Mouse (Mus musculus) forebrain, embryonic 14.5 days (tissue): ENCODE data around the gene Gls2. TPM values are rescaled to one million over a fixed set of nuclear protein-coding genes. Genes with fewer than 3 reads are reported as not detected.
A peak's percentile ranks its signal among the peaks of the same experiment; 100 is the strongest.

Experiments used
- ATAC-seq: fragments of 200-750 bp; cut with Nextera tagmentation; 2 replicates; pipeline ENCODE4 v1.8.0; 2017; ENCODE audit warnings: mild to moderate bottlenecking, moderate library complexity
- DNase-seq: peaks from one replicate; pipeline ENCODE4 v3.0.0-alpha.2; 2015; ENCODE audit warnings: low spot score
- H3K27ac ChIP-seq: fragments of 300-500 bp; sonication (generic); 2 replicates; pipeline ENCODE4 v1.5.1; 2014; ENCODE audit warnings: low read depth, mild to moderate bottlenecking, control low read depth, low read length, moderate library complexity
- H3K27me3 ChIP-seq: fragments of 300-500 bp; sonication (generic); replicated peaks from 2 replicates; pipeline ENCODE4 v1.6.1; 2014; ENCODE audit warnings: low read length, control low read depth, mixed read lengths; ENCODE audit not compliant: control insufficient read depth, insufficient read depth
- H3K36me3 ChIP-seq: fragments of 300-500 bp; sonication (generic); 2 replicates; pipeline ENCODE4 v1.6.1; 2014; ENCODE audit warnings: low read length, control low read depth; ENCODE audit not compliant: control insufficient read depth, insufficient read depth
- H3K4me1 ChIP-seq: fragments of 300-500 bp; sonication (generic); 2 replicates; pipeline ENCODE4 v1.6.1; 2014; ENCODE audit warnings: antibody characterized with exemption, low read length, control low read depth; ENCODE audit not compliant: control insufficient read depth, insufficient read depth
- H3K4me2 ChIP-seq: fragments of 300-500 bp; sonication (generic); 2 replicates; pipeline ENCODE4 v1.6.1; 2014; ENCODE audit warnings: mild to moderate bottlenecking, control low read depth, low read length
- H3K4me3 ChIP-seq: fragments of 300-500 bp; sonication (generic); 2 replicates; pipeline ENCODE4 v1.5.1; 2014; ENCODE audit warnings: low read depth, low read length, control low read depth
- H3K9ac ChIP-seq: fragments of 300-500 bp; sonication (generic); 2 replicates; pipeline ENCODE4 v1.6.1; 2014; ENCODE audit warnings: mild to moderate bottlenecking, low read length, control low read depth, moderate library complexity
- H3K9me3 ChIP-seq: fragments of 300-500 bp; sonication (generic); replicated peaks from 2 replicates; pipeline ENCODE4 v1.6.1; 2016; ENCODE audit warnings: low read length, control low read depth, mixed read lengths; ENCODE audit not compliant: control insufficient read depth
- WGBS: fragments of 180-500 bp; shearing (Covaris S2); extraction: QIAGEN DNeasy Blood & Tissue Kit; methylation state at CpG from one replicate; pipeline ENCODE4 v1.1.7; 2014; 5-methylcytosine and 5-hydroxymethylcytosine counted together
- polyA plus RNA-seq: library from polyadenylated mRNA; unstranded; fragments of >200 nt; fragmentation: Nextera tagmentation; extraction: Ambion mirVana; gene quantifications from 2 replicates; pipeline ENCODE4 v1.2.1, GENCODE M21; 2014

Gene Gls2
- polyA plus RNA-seq, 1 experiment from 2014 or later = 0.95 TPM

DNA sequence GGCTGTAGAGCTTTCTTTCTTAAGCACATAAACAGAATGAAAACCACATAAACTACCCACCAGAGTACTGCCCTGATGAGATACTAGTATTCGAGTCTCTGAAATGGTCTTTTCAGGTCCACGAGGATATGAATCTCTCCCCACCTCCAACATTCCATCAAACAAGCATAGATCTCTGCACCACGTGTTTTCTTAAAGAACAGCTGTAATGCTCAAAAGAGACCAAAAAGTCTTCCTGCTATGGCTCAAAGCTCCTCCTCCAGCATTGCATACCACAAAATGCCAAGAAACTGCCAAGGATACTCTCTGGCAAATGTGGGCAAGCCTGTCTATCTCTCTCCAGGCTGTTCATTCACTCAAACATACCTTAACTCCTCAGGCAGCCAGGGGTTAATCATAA is 19.0 kb upstream of the Gls2 start:
- peaks cover 8% of the 10 kb centered on the region; the same call in 1 of the 2 replicates for H3K4me1 ChIP-seq
- no peaks in the 10 kb centered on the region for H3K27me3 ChIP-seq
- H3K4me2 ChIP-seq = peak overlapping the region; percentile 65
- H3K9ac ChIP-seq = peak overlapping the region; percentile 52; the same call in 1 of the 2 replicates
- H3K4me3 ChIP-seq = peak overlapping the region; percentile 36
- DNase-seq (no peak), ATAC-seq (no peak)
- no peaks in the 10 kb centered on the region for H3K9me3 ChIP-seq
- 15% methylated on average over 3 of the region's 3 CpGs for WGBS
- H3K36me3 ChIP-seq = no peaks in the 10 kb centered on the region
- H3K27ac ChIP-seq = no peak overlapping the region

GRCm38 (mm10) chr10:128175996-128176755 is 18.1 kb upstream of the Gls2 start:
- Histone ChIP-seq H3K27ac (no peak overlapping the region), H3K9ac (peak overlapping the region; percentile 52), H3K4me2 (peak overlapping the region; percentile 65), H3K4me3 (peak overlapping the region; percentile 36), H3K9me3 (no peaks in the 10 kb centered on the region), H3K27me3 (no peaks in the 10 kb centered on the region), H3K36me3 (no peaks in the 10 kb centered on the region), H3K4me1 (peaks cover 8% of the 10 kb centered on the region; the same call in 1 of the 2 replicates)
- WGBS = under 1% methylated on average over 17 of the region's 17 CpGs
- DNase-seq (peak; percentile 92), ATAC-seq (peak; percentile 92)

DNA sequence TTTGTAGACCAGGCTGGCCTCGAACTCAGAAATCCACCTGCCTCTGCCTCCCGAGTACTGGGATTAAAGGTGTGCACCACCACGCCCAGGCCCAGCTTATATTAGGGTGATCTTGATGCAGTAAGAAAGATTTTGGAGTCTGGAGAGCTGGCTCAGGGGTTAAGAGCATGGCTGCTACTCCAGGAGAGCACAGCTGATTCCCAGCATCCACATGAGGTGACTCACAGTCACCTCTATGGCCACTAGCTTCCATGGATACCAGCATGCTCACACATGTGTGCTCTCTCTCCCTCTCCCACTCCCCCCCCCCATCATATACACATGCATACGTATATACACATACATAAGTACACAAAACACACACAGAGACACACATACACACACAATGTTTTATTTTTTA is 16.9 kb upstream of the Gls2 start:
- Histone ChIP-seq H3K9me3 (no peaks in the 10 kb centered on the region), H3K4me2 (no peak overlapping the region), H3K36me3 (no peaks in the 10 kb centered on the region), H3K27ac (no peak overlapping the region), H3K4me1 (peaks cover 8% of the 10 kb centered on the region; the same call in 1 of the 2 replicates), H3K4me3 (no peak overlapping the region), H3K9ac (no peak overlapping the region), H3K27me3 (no peaks in the 10 kb centered on the region)
- no peak for DNase-seq
- WGBS = 84% methylated on average over 4 of the region's 4 CpGs
- no peak for ATAC-seq

GRCm38 (mm10) chr10:128179989-128180388 is 14.3 kb upstream of the Gls2 start, which contains the start of gene Rbms2:
Gene Rbms2 (minus strand): TSS chr10:128180297.
- Histone ChIP-seq H3K27me3 (no peaks in the 10 kb centered on the region), H3K36me3 (no peaks in the 10 kb centered on the region), H3K4me3 (no peak within 1 kb of the TSS), H3K9ac (no peak within 1 kb of the TSS), H3K9me3 (no peaks in the 10 kb centered on the region), H3K4me1 (peaks cover 5% of the 10 kb centered on the region; the same call in 1 of the 2 replicates), H3K4me2 (0 out of 2 replicates have a peak within 1 kb of the TSS, but pooled peaks have one; percentile 8), H3K27ac (no peak within 1 kb of the TSS)
- WGBS = under 1% methylated on average over 6 of the region's 6 CpGs
- DNase-seq = no peak
- ATAC-seq = no peak

DNA sequence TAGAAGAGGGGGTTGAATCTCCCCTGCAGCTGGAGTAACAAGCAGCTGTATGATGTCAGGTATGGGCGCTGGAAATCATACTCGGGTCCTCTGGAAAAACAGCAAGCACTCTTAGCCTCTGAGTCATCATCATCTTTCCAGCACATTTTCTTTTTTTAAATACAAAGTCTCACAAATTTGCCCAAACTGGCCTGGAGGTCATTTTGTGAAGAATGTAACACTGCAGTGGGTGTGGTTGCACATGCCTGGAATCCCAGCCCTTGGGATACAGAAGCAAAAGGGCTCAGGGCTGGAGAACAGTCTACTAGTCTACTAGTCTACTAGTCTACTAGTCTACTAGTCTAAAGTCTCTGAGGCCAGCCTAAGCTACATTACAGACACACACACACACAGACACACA is 10.0 kb upstream of the Gls2 start:
- Histone ChIP-seq H3K36me3 (no peaks in the 10 kb centered on the region), H3K4me2 (no peak overlapping the region), H3K9me3 (no peaks in the 10 kb centered on the region), H3K27ac (no peak overlapping the region), H3K9ac (no peak overlapping the region), H3K4me1 (no peaks in the 10 kb centered on the region), H3K4me3 (no peak overlapping the region), H3K27me3 (no peaks in the 10 kb centered on the region)
- ATAC-seq (no peak), DNase-seq (no peak)
- 94% methylated on average over 2 of the region's 2 CpGs for WGBS

GRCm38 (mm10) chr10:128185277-128185940 is 8.8 kb upstream of the Gls2 start:
- no peak for ATAC-seq
- no peaks in the 10 kb centered on the region for H3K4me1 ChIP-seq
- H3K4me2 ChIP-seq = no peak overlapping the region
- H3K36me3 ChIP-seq = no peaks in the 10 kb centered on the region
- H3K27ac ChIP-seq = no peak overlapping the region
- no peak for DNase-seq
- H3K27me3 ChIP-seq = no peaks in the 10 kb centered on the region
- no peak overlapping the region for H3K9ac ChIP-seq
- no peaks in the 10 kb centered on the region for H3K9me3 ChIP-seq
- H3K4me3 ChIP-seq = no peak overlapping the region
- 79% methylated on average over 6 of the region's 6 CpGs for WGBS

GRCm38 (mm10) chr10:128185959-128186358 is 8.3 kb upstream of the Gls2 start:
- WGBS = 45% methylated on average over 2 of the region's 2 CpGs

GRCm38 (mm10) chr10:128187181-128187605 is 7.1 kb upstream of the Gls2 start:
- Histone ChIP-seq H3K4me3 (no peak overlapping the region), H3K9me3 (no peaks in the 10 kb centered on the region), H3K4me2 (no peak overlapping the region), H3K4me1 (no peaks in the 10 kb centered on the region), H3K27me3 (no peaks in the 10 kb centered on the region), H3K27ac (no peak overlapping the region), H3K9ac (no peak overlapping the region), H3K36me3 (no peaks in the 10 kb centered on the region)
- no peak for DNase-seq
- 70% methylated on average over 5 of the region's 5 CpGs for WGBS
- ATAC-seq = no peak

More at GRCm38 (mm10) chr10:128185959-128186358, 8.3 kb upstream of the Gls2 start:
- Histone ChIP-seq H3K27me3 (no peaks in the 10 kb centered on the region), H3K36me3 (no peaks in the 10 kb centered on the region), H3K4me1 (no peaks in the 10 kb centered on the region), H3K4me3 (no peak overlapping the region), H3K4me2 (no peak overlapping the region), H3K27ac (no peak overlapping the region), H3K9ac (no peak overlapping the region), H3K9me3 (no peaks in the 10 kb centered on the region)
- DNase-seq (peak; percentile 86), ATAC-seq (peak; percentile 34; the same call in 1 of the 2 replicates)
